Mouse (Mus musculus): ENCODE results near the gene Oas1a.
"Not testable (repeated sequence)": the region's sequence is repeated elsewhere in the genome, so short reads cannot be mapped to it uniquely, and the experiment has no call there.

Gene Oas1a

GRCm38 (mm10) chr5:120893866-120894265 is 13.5 kb downstream of the Oas1a start:
- DNase-seq (ENCODE audit: low spot score), result not testable (repeated sequence)

GRCm38 (mm10) chr5:120892243-120892660 is 15.1 kb downstream of the Oas1a start:
- DNase-seq (ENCODE audit: low spot score), result no peak

DNA sequence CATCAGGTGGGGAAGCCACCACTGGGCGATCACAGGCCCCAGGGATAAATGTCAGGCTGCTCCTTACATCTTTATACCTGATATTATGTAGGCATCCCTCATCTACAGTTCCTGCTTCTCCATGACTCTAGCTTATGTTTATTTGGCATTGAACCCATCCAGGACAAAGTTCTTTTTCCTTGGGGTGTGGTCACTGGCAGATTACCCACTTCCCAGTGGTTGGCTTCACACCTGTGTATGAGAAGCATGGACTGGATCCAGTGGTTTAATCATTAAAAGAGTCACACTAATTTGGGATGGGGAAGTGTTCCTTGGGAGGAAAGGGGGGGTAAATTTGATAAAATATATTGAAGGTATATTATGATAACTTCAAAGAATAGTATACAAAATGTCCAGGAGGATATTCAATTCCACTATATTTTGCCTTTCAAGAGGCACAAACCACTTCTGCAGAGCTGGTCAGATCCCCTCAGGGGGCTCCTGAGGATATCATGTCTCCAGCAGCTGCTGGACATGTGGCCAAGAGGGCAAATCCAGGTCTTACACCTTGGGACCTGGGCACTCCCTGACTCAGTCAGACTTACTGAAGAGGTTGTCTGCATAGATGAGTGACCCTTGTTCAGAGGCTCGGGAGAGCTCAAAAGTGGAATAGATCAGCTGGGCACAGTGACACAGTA is 15.6 kb downstream of the Oas1a start:
- not testable (repeated sequence) for DNase-seq (ENCODE audit: low spot score)

DNA sequence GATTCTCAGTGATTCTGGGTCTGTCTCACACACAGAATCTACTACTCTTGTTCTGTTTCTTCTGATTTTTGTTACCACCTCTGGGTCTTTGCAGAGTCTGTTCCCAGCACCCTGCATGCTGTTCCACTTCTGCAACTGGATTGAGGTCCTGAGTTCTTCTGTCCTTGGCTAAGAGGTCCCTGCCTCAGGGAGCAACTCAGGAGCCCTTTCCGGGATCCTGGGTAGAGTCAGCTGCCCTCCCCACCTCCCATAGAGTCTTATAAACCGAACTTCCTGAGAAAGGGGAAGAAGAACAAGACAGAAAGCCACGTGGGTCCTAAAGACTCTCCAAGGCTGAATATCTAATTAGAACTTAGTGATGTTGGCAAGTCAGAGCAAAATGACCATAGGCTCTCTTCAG is 16.3 kb downstream of the Oas1a start:
- no peak for DNase-seq (ENCODE audit: low spot score)

GRCm38 (mm10) chr5:120890026-120890425 is 17.3 kb downstream of the Oas1a start:
- no peak for DNase-seq (ENCODE audit: low spot score)

GRCm38 (mm10) chr5:120888294-120888815 is 19.0 kb downstream of the Oas1a start:
- DNase-seq (ENCODE audit: low spot score), result not testable (repeated sequence)

- DNase-seq (ENCODE audit: low spot score), result no peak
These were observed 19.5 kb downstream of the Oas1a start for GRCm38 (mm10) chr5:120887831-120888230.

DNA sequence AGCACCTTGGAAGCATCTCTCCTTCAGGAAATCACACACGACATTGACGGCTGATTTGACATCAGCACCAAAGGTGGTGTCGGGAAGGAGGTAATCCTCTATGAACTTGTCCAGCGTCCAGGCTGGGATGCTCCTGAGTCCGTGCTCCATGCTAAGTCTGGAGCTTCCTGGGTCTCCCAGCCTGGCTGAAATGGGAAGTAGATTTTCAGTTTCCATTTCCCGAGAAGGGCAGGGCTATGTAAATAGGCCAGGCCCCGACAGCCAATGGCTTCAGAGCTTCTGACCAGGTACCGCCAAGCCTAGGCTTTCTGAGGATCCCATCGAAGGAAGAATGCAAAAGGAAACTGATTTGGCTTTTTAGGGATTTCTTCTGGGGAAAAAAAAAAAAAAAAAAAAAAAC is 19.9 kb downstream of the Oas1a start, which contains the start of gene Oas1g:
Gene Oas1g, minus strand, starts transcription at position 201 of the 400 bp plus-strand sequence.
- DNase-seq (ENCODE audit: low spot score), result not testable (repeated sequence)

- not testable (repeated sequence) for DNase-seq (ENCODE audit: low spot score)
These were observed 25.6 kb downstream of the Oas1a start for GRCm38 (mm10) chr5:120881681-120882080.

DNA sequence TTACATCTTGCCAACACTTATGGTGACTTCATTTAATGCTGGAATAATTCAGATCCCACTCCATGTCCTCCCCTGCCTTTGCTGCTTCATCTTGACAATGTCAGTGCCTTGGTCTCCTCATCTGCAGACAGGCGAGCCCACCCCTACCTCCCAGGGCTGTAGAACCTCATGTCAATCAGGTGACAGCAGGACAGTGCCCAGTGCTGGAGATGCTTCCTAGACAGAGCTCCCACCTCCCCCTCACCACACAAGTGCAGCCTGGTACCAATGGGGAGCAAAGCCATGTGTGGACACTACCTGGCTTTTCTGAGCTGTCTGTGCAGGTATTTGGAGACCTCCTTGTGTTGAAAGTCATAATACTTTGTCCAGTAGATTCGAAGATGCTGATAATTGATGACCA is 28.5 kb downstream of the Oas1a start:
- DNase-seq (ENCODE audit: low spot score), result not testable (repeated sequence)

- DNase-seq (ENCODE audit: low spot score), result not testable (repeated sequence)
These were observed 29.9 kb downstream of the Oas1a start for GRCm38 (mm10) chr5:120877407-120877806.

- DNase-seq (ENCODE audit: low spot score), result not testable (repeated sequence)
These were observed 30.5 kb downstream of the Oas1a start for GRCm38 (mm10) chr5:120876839-120877238.

DNA sequence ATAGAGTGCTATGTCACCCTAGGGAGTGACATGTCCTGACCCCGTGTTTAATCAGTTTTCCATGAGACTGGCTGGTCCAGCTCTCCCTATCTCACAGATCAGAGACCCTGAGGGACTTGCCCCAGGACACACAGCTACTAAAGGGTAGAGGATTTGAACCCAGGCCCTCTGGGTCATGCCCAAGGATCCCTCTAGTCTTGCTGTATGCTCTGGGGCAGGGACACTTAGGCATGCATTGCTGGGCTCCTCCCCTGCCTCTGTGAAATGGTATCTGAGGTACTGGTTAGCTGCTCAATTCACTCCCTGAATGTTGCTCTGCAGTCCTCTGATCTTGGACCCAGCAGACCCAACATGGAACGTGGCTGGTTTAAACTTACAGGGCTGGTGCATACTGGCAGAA is 35.9 kb downstream of the Oas1a start:
- no peak for DNase-seq (ENCODE audit: low spot score)

GRCm38 (mm10) chr5:120870782-120871181 is 36.5 kb downstream of the Oas1a start:
- DNase-seq (ENCODE audit: low spot score), result no peak

DNA sequence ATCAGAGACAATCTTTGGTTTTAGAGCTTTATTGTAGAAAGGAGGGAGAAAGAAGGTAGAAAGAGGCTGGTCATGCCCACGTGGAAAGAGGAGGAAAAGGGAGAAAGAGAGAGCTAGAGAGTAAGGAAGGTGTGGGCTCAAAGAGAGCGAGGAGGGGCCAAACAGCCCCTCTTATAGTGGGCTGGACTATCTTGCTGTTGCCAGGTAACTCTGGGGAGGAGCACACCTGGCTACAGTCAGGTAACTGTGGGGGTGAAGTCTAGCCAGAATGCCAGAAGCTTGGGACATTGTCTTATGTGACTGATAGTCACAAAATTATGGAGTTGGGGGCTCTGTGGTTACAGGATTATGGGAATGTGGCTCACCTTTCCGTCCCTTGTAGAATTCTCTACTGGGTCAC is 37.2 kb downstream of the Oas1a start:
- no peak for DNase-seq (ENCODE audit: low spot score)

GRCm38 (mm10) chr5:120869436-120870015 is 37.8 kb downstream of the Oas1a start:
- no peak for DNase-seq (ENCODE audit: low spot score)

- no peak for DNase-seq (ENCODE audit: low spot score)
These were observed 41.9 kb downstream of the Oas1a start for GRCm38 (mm10) chr5:120865336-120865860.

DNA sequence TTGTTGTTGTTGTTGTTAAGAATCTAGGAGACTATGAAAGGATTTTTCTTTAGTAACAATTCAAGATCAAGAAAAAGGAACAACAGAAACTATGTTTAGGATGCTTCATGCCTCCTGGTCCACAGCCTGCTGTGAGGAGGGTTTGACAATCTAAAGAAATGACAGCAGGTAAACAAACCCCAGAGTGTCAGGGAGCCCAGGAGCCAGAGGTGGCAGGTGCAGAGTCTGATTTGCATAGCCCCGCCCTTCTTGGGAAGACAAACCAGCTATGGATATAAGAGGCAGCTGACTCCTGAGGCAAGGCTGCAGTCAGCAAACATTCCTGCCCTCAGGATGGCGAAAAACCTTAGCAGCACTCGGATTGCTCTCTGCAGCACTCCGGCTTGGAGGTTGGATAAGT is 46.2 kb downstream of the Oas1a start, which contains the start of gene Oas1h:
Gene Oas1h, plus strand, starts transcription at position 301 of the 400 bp plus-strand sequence.
- no peak for DNase-seq (ENCODE audit: low spot score)

DNA sequence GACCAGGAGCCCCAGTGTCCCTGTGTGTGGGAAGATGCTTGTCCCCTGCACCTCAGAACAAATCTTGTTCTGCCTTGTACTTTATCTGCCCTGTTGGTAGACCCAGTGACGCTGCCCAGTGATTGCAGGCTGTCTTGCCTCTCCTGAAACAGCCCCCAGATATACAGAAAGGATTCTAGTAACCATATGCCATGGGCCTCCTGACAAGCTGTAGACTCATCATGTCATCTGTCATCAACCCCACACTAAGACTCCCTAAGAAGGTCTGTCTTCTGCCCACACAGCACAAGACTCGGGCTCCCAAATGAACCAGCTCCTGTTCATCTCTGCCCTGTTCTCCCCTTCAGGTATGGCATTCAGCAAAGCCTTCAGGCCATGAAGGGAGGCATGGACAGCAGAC is 48.1 kb downstream of the Oas1a start:
- no peak for DNase-seq (ENCODE audit: low spot score)

GRCm38 (mm10) chr5:120849601-120850136 is 57.7 kb downstream of the Oas1a start:
- DNase-seq (ENCODE audit: low spot score), result peak; percentile 10

DNA sequence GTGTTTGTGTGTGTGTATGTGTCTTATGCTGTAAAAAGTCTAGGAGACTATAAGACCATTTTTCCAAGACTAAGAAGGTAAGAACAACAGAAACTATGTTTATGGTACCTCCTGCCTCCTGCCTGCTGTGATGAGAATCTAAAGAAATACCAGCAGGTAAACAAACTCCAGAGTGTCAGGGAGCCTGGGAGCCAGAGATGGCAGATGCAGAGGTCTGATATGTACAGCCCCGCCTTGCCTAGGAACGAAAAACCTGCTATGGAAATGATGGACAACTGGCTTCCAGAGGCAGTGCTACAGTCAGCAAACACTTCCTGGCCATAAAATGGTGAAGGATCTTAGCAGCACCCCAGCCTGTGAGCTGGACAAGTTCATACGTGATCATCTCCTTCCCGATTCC is 60.3 kb downstream of the Oas1a start, which contains the start of gene Oas1f:
Gene Oas1f, plus strand, starts transcription at position 301 of the 400 bp plus-strand sequence.
- no peak for DNase-seq (ENCODE audit: low spot score)
